Mouse (Mus musculus) kidney, adult 2 months (tissue): Measurements from ENCODE around the gene Me3. TPM values are rescaled to one million over a fixed set of nuclear protein-coding genes. Genes with fewer than 3 reads are reported as not detected.
A peak's percentile ranks its signal among the peaks of the same experiment; 100 is the strongest.

Experiments used
- DNase-seq: peaks from one replicate; pipeline ENCODE4 v3.0.0; 2021
- H3K27ac ChIP-seq: fragments of 200-500 bp; 2 replicates; pipeline ENCODE4 v1.5.1; 2012; ENCODE audit warnings: low read depth, low read length, control low read depth, inconsistent platforms; ENCODE audit not compliant: insufficient read depth
- H3K27me3 ChIP-seq: fragments of 200-500 bp; replicated peaks from 2 replicates; pipeline ENCODE4 v1.6.1; 2012; ENCODE audit warnings: mild to moderate bottlenecking, moderate library complexity, low read length, inconsistent platforms; ENCODE audit not compliant: control insufficient read depth, insufficient read depth
- H3K36me3 ChIP-seq: fragments of 200-500 bp; 2 replicates; pipeline ENCODE4 v1.6.1; 2012; ENCODE audit warnings: mild to moderate bottlenecking, moderate library complexity, low read length, inconsistent platforms; ENCODE audit not compliant: control insufficient read depth, insufficient read depth
- H3K4me1 ChIP-seq: fragments of 200-500 bp; 2 replicates; pipeline ENCODE4 v1.6.1; 2011; ENCODE audit warnings: low read length; ENCODE audit not compliant: control insufficient read depth, insufficient read depth
- H3K4me3 ChIP-seq: fragments of 200-500 bp; 2 replicates; pipeline ENCODE4 v1.5.1; 2011; ENCODE audit warnings: mild to moderate bottlenecking, low read depth, low read length, control low read depth; ENCODE audit not compliant: insufficient read depth
- CTCF ChIP-seq: fragments of 200-500 bp; conservative IDR thresholded peaks from 2 replicates; pipeline ENCODE4 v1.5.1; 2011; ENCODE audit warnings: low read depth, mild to moderate bottlenecking, control low read depth, low read length, moderate library complexity, mixed read lengths; ENCODE audit not compliant: insufficient read depth, insufficient read length
- POLR2A ChIP-seq: fragments of 200-500 bp; IDR thresholded peaks from one replicate; pipeline ENCODE4 v1.6.1; 2011; ENCODE audit warnings: low read depth, low read length, control low read depth
- WGBS: fragments of 180-500 bp; shearing (Covaris S2); methylation state at CpG from one replicate; pipeline ENCODE4 v1.1.7; 2018; 5-methylcytosine and 5-hydroxymethylcytosine counted together
- polyA plus RNA-seq: library from polyadenylated mRNA; depleted of rRNA; stranded (reverse); fragments of >200 nt; gene quantifications from 2 replicates; pipeline ENCODE4 v1.2.3, GENCODE M21; 2012

The Me3 gene
- polyA plus RNA-seq, 1 experiment: 89.3 TPM

DNA sequence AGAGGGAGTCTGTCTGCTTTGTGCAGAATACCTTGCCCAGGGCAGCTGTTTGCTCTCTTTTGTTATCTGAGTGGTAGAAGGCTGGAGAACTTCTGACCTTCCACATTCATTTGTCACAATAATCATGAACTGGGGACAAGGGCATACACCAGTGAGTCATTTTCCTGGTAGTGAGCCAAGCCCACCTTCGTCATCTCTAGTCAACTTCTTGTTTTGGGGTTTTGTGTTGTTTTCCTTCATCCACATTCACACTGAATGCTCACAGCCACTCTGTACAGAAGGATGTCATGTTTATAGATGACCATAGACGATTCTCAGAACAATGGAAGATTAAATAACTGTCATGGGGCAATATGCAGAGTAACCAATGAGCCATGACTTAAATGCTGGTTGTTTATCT is 78.6 kb downstream of the Me3 start:
- TF ChIP-seq POLR2A: no peak
- TF ChIP-seq CTCF: no peak
- H3K36me3 ChIP-seq: no peaks in the 10 kb centered on the region
- DNase-seq: no peak
- H3K4me3 ChIP-seq: no peak overlapping the region
- no peak overlapping the region for H3K27ac ChIP-seq
- 59% methylated on average over 2 of the region's 2 CpGs for WGBS
- H3K27me3 ChIP-seq: no peaks in the 10 kb centered on the region
- no peaks in the 10 kb centered on the region for H3K4me1 ChIP-seq

DNA sequence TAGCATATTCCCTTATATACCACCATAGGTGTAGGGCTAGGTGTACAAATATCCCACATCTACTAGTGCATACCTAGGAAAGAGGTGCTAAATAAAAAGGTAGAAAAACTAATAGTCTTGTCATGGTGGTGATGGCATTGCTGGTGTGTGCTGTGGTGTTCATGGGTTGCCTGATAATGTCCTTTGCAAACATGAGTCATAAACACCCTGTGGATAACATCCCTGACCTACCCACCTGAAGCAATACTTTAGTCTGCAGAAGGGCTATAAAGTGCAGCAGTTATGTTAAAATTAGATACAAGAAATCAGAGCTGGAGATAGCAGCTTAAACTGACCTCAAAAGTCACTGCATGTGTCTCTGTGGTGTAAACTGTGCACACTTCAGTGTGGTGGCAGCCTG is 80.9 kb downstream of the Me3 start:
- Histone ChIP-seq H3K27me3 (no peaks in the 10 kb centered on the region), H3K4me1 (peaks cover 5% of the 10 kb centered on the region; the same call in 1 of the 2 replicates), H3K4me3 (no peak overlapping the region), H3K27ac (no peak overlapping the region), H3K36me3 (no peaks in the 10 kb centered on the region)
- TF ChIP-seq POLR2A (no peak), CTCF (no peak)
- DNase-seq: no peak

DNA sequence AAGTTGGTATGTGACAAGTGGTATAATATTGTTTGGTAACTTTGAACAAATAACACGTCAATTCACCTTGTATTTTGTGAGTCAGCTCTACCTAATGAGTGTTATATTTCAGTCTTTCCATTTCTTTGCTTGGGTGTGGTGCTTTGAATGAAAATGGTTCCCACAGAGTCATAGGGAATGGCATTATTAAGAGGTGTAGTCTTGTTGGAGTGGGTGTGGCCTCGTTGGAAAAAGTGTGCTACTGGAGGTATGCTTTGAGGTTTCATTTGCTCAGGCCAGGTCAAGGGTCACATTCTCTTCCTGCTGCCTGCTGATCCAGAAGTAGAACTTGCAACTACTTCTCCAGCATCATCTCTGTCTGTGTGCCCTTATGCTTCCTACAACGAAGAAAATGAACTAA is 84.0 kb downstream of the Me3 start:
- Histone ChIP-seq H3K36me3 (no peaks in the 10 kb centered on the region), H3K4me1 (peaks cover 5% of the 10 kb centered on the region; the same call in 1 of the 2 replicates), H3K27ac (no peak overlapping the region), H3K4me3 (no peak overlapping the region), H3K27me3 (no peaks in the 10 kb centered on the region)
- WGBS: 85% methylated on average over 3 of the region's 3 CpGs
- TF ChIP-seq CTCF (no peak), POLR2A (no peak)
- DNase-seq: no peak

DNA sequence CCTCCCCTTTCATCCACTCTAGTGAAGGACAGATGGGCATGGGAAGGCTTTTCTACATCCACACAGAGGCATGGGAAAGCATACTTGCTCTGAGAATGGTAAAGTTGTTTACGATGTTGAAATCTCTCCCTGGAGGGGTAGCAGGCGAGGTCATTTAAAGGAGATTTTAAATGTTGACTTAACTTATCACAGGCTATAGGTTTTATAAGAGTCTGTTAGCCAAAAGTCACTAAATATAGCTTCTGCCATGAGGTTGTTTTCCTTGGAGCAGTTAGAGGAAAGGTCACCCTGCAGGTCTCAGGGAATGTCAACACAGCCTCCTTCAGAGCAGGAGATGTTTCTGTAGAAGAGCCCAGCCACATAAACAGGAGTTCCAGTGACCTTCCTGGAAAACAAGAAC is 85.3 kb downstream of the Me3 start:
- Histone ChIP-seq H3K4me3 (no peak overlapping the region), H3K27me3 (no peaks in the 10 kb centered on the region), H3K27ac (peak overlapping the region; percentile 31), H3K4me1 (peaks cover 5% of the 10 kb centered on the region; the same call in 1 of the 2 replicates), H3K36me3 (no peaks in the 10 kb centered on the region)
- 54% methylated on average over 2 of the region's 2 CpGs for WGBS
- DNase-seq: peak; percentile 30
- TF ChIP-seq CTCF (no peak), POLR2A (no peak)

DNA sequence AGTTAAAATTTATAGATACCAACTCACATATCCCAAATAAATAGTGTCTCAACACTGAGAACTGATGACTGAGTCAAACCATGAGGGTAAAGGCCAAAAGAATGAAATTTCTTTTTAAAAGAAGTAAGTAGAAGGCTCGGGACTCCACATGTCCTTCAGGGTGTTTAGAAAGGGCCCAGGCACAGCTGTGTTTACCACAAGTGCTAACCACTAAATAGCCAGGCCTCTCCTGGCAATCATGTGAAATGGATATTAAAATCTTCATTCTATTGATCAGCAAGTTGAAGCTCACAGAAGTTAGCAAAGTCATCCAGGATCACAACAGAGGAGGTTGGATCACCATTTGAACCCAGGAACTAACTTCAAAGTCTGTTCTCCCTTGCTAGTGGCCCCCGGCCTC is 86.1 kb downstream of the Me3 start:
- Histone ChIP-seq H3K4me3 (no peak overlapping the region), H3K27ac (no peak overlapping the region), H3K27me3 (no peaks in the 10 kb centered on the region), H3K4me1 (peaks cover 5% of the 10 kb centered on the region; the same call in 1 of the 2 replicates), H3K36me3 (no peaks in the 10 kb centered on the region)
- WGBS: 74% methylated on average over 2 of the region's 2 CpGs
- DNase-seq: no peak
- TF ChIP-seq POLR2A: no peak

DNA sequence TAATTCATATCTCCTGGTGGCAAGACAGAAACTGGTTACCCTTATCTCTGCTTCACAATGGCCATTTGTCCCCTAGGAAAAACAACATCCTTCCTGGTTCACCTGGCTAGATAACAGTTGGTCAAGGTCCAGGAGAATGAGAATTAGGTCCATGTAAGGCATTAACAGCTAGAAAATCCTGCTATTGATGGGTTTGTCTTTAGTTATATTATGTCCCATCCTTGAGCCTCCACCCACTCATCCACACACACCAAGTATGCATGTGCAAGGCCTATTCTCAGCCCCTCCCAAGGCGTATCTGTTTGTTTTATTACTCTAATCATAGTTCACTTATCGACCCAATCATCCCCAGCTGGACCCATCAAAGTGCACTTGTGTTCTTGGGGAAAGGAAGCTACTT is 88.1 kb downstream of the Me3 start:
- TF ChIP-seq CTCF (no peak), POLR2A (no peak)
- DNase-seq: no peak
- Histone ChIP-seq H3K4me1 (peaks cover 5% of the 10 kb centered on the region; the same call in 1 of the 2 replicates), H3K27ac (no peak overlapping the region), H3K27me3 (no peaks in the 10 kb centered on the region), H3K36me3 (no peaks in the 10 kb centered on the region), H3K4me3 (no peak overlapping the region)
- 76% methylated on average over 2 of the region's 2 CpGs for WGBS

DNA sequence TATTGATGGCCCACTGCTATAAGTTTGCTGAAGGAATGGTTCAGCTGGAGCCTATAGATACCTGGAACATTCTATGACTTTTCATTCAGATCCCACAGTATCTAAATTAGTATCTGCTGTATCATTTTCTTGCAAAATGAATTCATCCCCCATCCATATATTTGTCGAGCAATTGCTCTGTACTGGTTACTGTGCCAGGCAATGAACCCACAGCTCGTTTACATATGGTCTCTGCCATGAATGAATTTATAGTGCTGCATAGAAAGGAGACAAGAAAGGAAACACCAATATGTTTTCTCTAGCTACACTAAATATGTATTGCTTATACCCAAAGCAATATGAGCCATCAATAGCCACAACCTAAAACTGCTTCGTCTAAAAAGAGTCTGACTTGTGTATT is 94.5 kb downstream of the Me3 start:
- Histone ChIP-seq H3K27me3 (no peaks in the 10 kb centered on the region), H3K4me3 (no peak overlapping the region), H3K36me3 (no peaks in the 10 kb centered on the region), H3K4me1 (no peaks in the 10 kb centered on the region), H3K27ac (no peak overlapping the region)
- DNase-seq: no peak
- TF ChIP-seq CTCF (no peak), POLR2A (no peak)
- WGBS: 94% methylated on average over 3 of the region's 3 CpGs

DNA sequence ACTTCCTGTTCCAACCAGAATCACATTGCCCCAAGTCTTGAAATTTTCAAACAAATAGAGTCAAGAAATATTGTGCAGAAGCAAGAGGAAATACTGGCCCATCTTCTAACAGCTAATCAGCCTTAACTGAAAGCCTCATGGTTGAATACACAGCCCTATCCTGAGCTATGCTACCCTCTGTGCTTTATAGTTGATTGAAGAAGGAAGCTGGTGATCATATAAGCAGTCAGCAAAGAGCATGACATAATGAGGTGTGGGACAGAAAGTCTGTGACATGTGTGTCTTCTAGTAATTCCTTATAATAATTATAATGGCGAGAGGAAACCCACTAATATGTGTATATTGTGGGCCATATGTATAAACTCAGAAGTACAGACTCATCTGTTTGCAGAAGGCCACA is 95.4 kb downstream of the Me3 start:
- no peak for TF ChIP-seq POLR2A
- TF ChIP-seq CTCF: no peak
- DNase-seq: no peak
- WGBS: 94% methylated on average over 1 of the region's 1 CpGs

More for the DNA sequence above, 95.4 kb downstream of the Me3 start:
- Histone ChIP-seq H3K27ac (no peak overlapping the region), H3K4me1 (no peaks in the 10 kb centered on the region), H3K4me3 (no peak overlapping the region), H3K27me3 (no peaks in the 10 kb centered on the region), H3K36me3 (no peaks in the 10 kb centered on the region)
